Mouse (Mus musculus) gastrocnemius, adult 2 months (tissue): Measurements from ENCODE around the gene Arap1. TPM values are rescaled to one million over a fixed set of nuclear protein-coding genes. Genes with fewer than 3 reads are reported as not detected.
A peak's percentile ranks its signal among the peaks of the same experiment; 100 is the strongest.

Experiments used
- DNase-seq: peaks from one replicate; pipeline ENCODE4 v3.0.0; 2022
- H3K27ac ChIP-seq: fragments of 200-600 bp; 2 replicates; pipeline ENCODE4 v1.8.1; 2022; ENCODE audit warnings: mild to moderate bottlenecking
- H3K4me3 ChIP-seq: fragments of 200-600 bp; 2 replicates; pipeline ENCODE4 v1.8.1; 2022; ENCODE audit warnings: mild to moderate bottlenecking, moderate library complexity
- CTCF ChIP-seq: fragments of 200-600 bp; IDR thresholded peaks from 2 replicates; pipeline ENCODE4 v1.8.1; 2022; ENCODE audit warnings: antibody characterized with exemption, mild to moderate bottlenecking, moderate library complexity
- intact Hi-C: fragments of 180-260 bp; cut with DNase I; formaldehyde crosslinking; loops from one replicate; pipeline ENCODE4 v1.15.1; 2025
- total RNA-seq, 2 experiments: library from RNA; stranded (reverse); gene quantifications; 2 replicates each; pipeline ENCODE4 v1.2.3; 2021

Gene Arap1
- total RNA-seq, 2 experiments from 2014 or later = 19.9 to 30.6 TPM

DNA sequence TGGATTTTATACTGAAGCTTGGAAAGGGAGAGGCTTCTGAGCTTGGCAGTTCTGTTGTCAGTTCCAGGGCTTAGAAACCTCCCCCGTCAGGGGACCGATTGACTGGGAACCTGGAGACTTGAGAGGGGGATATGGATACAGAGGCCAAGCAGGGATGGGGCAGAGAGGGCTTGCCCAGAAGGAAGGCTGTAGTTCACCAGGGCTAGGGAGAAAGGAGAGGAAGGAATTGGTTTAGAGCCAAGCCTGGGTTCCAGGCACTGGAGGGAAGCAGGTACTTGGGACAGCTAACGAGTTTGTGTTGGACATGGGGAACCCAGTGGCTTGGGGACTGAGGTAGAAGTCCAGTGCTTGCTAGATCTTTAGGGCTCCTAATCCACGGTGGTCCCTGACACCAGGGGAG, 18.3 kb upstream of the Arap1 start:
- intact Hi-C loops = no loop called here
- H3K4me3 ChIP-seq = no peak overlapping the region
- no peak overlapping the region for H3K27ac ChIP-seq
- no peak for DNase-seq
- no peak for TF ChIP-seq CTCF

DNA sequence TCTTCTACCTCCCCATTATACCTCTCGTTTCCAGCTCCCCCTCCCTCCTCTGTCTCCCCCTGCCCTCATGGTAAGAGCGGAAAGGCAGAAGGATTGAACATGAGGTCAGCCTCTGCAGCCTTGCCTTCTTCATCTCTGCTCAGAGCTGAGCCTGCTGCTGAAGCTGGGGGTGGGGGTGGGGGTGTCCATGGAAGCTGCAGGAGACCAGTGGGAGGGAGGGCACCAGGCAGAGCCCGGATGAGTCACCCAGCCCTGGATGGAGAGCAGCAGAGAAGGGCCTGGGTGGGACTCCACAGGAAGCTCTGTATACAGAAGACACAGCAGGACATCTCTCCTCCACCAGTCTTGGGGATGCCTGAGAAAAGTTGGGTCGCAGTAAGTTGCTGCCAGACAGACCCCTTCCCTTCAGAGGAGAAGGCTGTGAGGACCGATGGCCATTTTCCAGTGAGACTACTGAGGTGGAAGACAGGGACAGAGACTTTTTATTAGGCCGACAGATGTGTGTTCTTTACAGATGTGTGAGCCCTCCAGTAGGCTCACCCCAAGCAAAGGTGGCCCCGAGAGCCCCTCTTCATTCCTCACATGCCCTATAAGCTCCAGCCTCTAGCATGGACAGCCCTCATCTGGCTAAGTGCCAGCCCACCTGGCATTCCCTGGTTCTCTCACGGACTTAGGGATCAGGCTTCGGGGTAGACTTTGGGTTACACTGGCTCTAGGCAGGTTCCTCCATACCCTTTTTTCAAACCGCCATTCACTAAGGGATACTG, 17.6 kb upstream of the Arap1 start:
- no peak for TF ChIP-seq CTCF
- DNase-seq = no peak
- Histone ChIP-seq H3K4me3 (no peak overlapping the region), H3K27ac (no peak overlapping the region)
- intact Hi-C loops = no loop called here

DNA sequence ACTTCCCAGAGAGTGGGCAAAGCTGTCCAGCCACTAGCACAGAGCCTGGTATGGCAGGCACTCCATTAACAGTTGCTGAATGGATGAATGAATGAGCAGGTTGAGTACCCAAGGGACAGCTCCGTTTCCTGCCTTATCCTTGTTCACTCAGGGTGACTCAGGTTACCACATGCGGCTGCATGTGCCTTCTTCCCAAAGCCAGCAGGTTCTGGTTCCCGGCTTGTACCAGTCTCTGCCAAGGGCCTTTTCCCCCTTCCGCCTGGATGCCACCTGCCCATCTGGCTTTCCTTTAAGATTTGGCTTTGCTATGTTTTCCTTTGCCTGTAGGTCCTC, 17.1 kb upstream of the Arap1 start:
- Histone ChIP-seq H3K27ac (no peak overlapping the region), H3K4me3 (no peak overlapping the region)
- intact Hi-C loops = no loop called here
- no peak for TF ChIP-seq CTCF
- no peak for DNase-seq

DNA sequence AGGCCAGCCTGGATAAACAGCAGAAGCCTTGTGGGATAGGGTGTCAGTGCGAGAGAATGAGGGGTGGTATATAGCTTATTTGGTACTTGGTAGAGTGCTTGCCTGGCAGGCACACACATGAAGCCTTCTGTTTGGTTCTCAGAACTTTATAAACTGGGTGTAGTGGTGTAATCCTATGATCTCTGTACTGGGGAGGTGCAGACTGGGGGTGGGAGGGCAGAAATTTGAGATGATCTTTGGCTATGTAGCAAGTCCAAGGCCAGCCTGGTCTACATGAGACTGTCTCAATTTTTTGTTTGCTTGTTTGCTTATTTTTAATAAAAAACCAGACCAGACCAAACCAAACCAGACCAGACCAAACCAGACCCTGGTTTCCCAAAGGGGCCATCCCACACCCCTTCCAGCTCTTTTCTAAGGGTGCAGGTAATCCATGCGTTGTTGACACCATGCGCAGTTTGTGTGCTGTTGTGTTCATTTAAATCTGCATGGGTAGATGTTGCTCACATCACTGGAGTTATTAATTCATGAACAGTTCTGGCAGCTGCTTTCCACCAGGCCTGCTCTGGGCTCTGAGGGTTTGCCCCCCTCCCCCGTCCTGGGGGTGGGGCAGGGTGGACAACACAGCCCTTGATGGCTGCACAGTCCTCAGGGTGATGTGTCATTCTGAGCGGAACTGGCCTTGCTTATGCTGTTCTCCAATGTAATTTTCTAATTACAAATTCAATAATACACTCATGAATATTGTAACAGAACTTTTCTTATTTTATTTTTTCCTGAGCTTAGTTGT, 15.6 kb upstream of the Arap1 start:
- DNase-seq = no peak
- TF ChIP-seq CTCF = no peak
- intact Hi-C loops = no loop called here

DNA sequence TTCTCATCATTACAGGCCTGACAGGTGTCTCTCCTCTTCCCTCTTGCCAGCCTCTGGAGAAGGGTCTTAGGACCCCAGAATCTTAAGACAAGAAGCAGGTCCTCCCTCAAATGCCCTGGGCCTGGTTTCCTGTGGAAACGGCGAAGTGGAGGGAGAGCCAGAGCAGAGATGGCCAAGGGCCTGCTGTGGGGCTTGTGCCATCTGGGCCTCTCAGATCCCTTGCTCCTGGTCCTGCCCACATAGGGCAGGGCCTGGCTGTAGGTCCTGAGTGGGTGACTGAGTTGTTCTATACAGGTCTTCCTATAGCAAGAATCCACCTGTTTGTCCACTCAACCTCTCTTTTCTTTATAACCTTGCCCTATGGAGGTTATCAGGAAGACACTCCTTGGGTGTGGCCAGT, 12.6 kb upstream of the Arap1 start:
- intact Hi-C loops = no loop called here
- Histone ChIP-seq H3K27ac (no peak overlapping the region), H3K4me3 (no peak overlapping the region)
- TF ChIP-seq CTCF = no peak
- no peak for DNase-seq

More for the DNA sequence above, 15.6 kb upstream of the Arap1 start:
- H3K4me3 ChIP-seq = no peak overlapping the region
- no peak overlapping the region for H3K27ac ChIP-seq

DNA sequence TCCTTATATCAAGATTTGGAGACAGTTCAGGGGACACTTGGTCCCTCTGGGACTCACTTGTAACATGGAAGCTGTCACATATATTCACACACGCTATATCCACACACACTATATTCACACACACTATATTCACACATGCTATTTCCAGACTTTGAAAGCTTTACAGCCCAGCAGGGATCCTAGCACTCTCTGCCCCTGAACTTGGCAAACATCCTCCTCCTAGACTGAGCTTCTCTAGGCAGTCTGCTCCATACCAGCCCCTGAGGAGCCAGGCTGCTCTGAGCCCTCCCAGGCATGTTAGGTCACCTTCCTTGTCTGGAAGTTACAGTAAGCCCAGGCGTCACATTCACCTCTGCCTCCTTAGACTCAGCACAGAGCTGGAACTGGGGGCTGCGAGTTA, 11.2 kb upstream of the Arap1 start:
- DNase-seq = no peak
- Histone ChIP-seq H3K27ac (no peak overlapping the region), H3K4me3 (no peak overlapping the region)
- intact Hi-C loops = no loop called here
- TF ChIP-seq CTCF = no peak

DNA sequence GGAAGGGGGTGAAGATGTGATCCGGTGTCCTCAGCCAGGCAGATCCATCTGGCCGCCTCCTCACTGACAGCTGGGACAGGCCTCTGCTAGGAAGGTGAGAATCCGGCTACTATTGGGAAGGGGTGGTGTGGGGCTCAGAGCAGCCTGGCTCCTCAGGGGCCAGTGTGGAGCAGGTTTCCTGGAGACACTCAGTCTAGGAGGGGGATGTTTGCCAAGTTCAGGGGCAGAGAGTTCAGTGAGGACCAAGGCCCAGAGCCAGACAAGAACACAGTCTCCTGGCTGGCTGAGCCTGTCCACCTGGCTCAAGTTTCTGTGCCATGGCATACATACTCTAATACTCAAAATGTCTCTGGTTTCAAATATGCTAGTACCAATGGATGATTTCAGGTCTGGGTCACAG, 10.5 kb upstream of the Arap1 start:
- intact Hi-C loops = no loop called here
- no peak for TF ChIP-seq CTCF
- Histone ChIP-seq H3K27ac (no peak overlapping the region), H3K4me3 (no peak overlapping the region)
- peak; percentile 63 for DNase-seq

DNA sequence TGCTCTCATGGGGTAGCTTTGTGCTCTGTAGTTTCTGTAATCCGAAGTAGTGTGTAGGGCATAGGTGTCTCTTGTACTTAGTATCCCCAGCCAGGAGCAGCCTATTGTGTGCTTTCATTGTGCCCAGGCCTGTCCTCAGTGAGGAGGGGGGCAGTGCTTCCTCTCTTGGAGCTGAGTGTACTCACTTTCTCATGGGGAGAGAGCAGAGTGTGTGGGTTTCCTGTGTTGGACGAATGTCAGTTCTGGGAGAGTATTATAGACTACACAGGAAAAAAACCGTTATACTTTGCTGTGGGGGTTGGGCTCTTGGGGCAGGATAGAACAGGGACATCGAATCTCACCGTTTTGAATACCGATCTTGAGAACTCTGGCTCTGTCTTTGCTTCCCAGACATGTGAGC, 6.5 kb upstream of the Arap1 start:
- DNase-seq = no peak
- H3K27ac ChIP-seq = no peak overlapping the region
- no peak overlapping the region for H3K4me3 ChIP-seq
- intact Hi-C loops = no loop called here
- TF ChIP-seq CTCF = no peak

DNA sequence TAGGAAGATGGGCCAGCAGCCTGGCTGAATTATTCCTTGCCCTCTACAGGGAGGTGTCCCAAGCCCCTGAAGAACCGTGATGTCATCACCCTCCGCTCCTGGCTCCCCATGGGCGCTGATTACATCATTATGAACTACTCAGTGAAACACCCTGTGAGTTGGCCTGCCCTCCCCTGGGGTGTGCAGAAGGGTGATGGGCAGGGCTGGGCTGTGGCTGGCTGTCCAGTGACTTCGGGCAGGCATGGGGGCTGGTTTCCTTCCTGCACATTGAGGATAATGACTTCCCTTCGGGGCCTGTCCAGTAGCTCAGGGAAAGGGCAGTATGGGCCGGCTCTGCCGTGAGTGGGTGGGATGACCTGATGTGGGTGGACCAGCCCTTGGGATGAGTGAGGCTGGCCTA, 4.7 kb upstream of the Arap1 start:
- H3K27ac ChIP-seq = no peak overlapping the region
- no peak for TF ChIP-seq CTCF
- no peak for DNase-seq
- intact Hi-C loops = no loop called here
- H3K4me3 ChIP-seq = no peak overlapping the region

DNA sequence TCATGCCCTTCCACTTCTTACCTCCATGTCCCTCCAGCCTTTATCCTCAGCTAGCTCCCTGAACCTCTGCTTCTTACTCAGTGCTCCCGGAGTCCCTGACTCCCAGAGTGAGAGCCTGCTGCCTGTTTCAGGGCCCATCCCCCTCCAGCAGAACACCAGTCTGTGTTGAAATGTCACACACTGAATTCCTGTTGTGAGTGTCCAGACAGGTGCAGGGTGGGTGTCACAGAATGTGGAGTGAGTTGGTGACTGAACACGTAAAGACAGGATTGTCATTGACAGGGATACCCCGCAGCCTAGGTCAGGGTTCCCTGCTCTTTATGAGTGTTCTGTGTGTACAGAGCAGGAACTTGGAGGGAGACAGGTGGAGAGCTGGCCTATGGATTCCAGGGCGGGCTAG, 3.0 kb upstream of the Arap1 start:
- no peak for TF ChIP-seq CTCF
- H3K4me3 ChIP-seq = no peak overlapping the region
- no peak for DNase-seq
- no peak overlapping the region for H3K27ac ChIP-seq
- intact Hi-C loops = no loop called here

DNA sequence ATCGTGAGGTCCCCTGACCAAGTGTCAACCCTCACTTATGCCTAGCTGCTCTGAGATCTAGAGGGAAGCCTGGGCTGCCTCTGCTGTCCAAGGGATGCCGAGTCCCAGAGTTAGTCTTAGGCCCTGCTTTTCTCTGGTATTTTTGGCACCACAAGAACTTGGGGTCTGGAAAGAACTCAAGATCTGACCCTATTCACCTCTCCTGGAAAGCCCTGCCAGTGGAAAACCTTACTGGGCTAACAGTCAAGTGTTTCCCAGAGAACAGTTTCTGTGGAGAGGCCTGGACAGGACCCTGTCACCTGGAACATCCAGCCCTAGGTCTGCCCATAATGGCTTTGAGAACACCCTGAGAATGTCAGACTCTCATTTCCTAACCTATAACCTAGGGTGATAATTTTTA, 876 bp upstream of the Arap1 start:
- DNase-seq = no peak
- no peak for TF ChIP-seq CTCF
- Histone ChIP-seq H3K4me3 (no peak overlapping the region), H3K27ac (no peak overlapping the region)
- intact Hi-C loops = no loop called here

DNA sequence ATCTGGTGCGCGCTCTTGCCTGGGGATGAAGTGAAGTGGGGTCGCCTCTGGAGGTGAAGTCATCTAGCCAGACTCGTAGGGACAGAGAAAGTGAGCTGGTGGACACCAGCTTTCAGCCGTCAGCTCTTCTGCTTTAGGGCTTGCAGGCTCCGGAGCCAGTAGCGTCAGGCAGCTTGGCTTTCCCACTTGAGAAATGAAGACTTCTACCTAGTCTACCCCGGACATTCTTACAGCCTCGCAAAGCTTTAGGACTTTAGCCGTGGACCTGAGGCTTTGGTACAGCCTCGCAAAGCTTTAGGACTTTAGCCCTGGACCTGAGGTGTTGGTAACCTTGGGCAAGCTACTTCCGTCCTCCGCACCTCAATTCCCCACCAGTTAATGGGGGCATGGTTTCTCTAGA, 445 bp downstream of the Arap1 start:
- DNase-seq = no peak
- peak overlapping the region; percentile 75 for H3K27ac ChIP-seq
- H3K4me3 ChIP-seq = peak overlapping the region; percentile 84
- no peak for TF ChIP-seq CTCF
- intact Hi-C loops = no loop called here

DNA sequence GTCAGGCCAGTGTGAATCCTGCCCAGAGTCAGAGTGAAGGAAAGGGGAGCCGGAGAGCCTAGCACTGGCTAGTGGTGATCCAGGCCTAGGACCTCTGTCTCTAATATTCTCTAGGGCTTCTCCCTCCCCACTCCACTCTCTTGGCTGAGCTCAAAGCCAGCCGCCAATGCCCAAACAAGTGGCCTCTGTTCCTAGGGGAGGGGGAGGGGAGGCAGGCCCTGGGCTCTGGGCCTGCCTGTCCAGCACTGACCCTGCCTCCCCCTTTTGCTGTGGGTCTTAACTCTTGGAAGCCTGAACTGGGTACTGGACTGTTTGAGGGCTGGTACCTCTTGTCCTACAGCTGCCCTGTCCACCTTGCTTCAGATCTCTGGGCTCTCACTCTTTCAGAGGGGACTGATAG, 2.0 kb downstream of the Arap1 start:
- H3K4me3 ChIP-seq = no peak overlapping the region
- TF ChIP-seq CTCF = no peak
- no peak for DNase-seq
- intact Hi-C loops = no loop called here
- H3K27ac ChIP-seq = no peak overlapping the region

DNA sequence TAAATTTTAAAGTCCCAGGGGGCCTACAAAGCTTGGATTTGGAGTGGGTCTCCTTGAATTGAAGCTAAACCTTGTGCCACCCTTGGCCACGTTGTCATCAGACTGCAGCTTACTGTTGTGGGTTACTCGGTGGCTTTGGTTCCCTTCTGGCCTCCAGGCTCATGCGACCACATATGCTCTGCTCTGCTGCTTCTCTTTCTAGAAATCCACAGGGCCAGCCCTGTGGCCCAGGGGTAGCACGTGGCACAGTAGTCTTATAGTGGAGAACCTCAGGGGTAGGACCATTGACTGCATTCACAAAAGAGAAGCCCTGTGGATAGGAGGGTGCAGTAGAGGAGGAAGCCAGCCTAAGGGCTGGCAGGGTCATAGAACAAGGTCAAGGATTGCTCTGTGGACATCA, 4.5 kb downstream of the Arap1 start:
- Histone ChIP-seq H3K27ac (no peak overlapping the region), H3K4me3 (no peak overlapping the region)
- intact Hi-C loops = no loop called here
- no peak for TF ChIP-seq CTCF
- DNase-seq = no peak
